Comparison of ENCODE assay signal across 13 mouse cellular contexts in the genomic region with DNA sequence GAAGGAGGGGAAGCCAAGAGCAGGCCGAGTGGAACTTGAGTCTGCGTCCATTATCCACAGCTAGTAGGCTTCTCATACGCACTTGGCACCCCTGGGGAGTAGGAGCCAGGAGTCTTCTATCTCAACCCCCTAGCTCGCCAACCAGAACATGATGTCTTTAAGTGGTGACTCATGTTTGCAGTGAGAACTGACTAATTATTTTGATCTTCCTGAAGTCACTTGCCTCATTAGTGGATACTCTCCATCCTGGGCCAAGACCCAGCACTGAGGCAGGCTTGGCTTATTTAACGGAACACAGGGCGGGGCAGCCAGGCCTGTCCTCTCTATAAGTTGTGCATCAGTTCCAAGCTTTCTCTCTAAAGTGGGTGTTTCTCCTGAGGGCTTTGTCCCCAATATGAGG.
DNase-seq lines count a peak whose midpoint lies in the region; ATAC-seq and TF ChIP-seq lines count a peak whose summit lies in the region.
"Had no signal": no experiment of that assay in that cellular context is flagged by ENCODE, and none has a peak within 500 bp of the region (broad histone marks: within the 10 kb centered on the region; RNA-seq: fewer than 3 reads in every experiment).

No protein-coding gene starts in this region.

- H3K4me2 ChIP-seq in heart, embryonic 12.5 days = no peak overlapping the region
- H3K4me2 ChIP-seq in heart, embryonic 15.5 days = no peak overlapping the region
- no peak overlapping the region for H3K4me2 ChIP-seq in forebrain, embryonic 13.5 days
- H3K4me2 ChIP-seq: kidney, embryonic 15.5 days; lung, embryonic 15.5 days; midbrain, embryonic 15.5 days had no signal

- WGBS in heart, embryonic 12.5 days = 82% methylated on average over 6 of the region's 6 CpGs
- WGBS in heart, embryonic 15.5 days = 75% methylated on average over 6 of the region's 6 CpGs
- WGBS in forebrain, embryonic 13.5 days = 86% methylated on average over 6 of the region's 6 CpGs

- in situ Hi-C loops in Patski (cut with MboI; ENCODE audit: low pct_unique_long_range_greater_than_20kb) = no loop called here

- CTCF ChIA-PET in Patski (lab: Charles Lee) = no interaction called here

- no peak overlapping the region for H3K27ac ChIP-seq in heart, embryonic 12.5 days (ENCODE audit: poor library complexity, severe bottlenecking)
- 0 out of 2 replicates have a peak overlapping the region, but pooled peaks have one; percentile 7 for H3K27ac ChIP-seq in heart, embryonic 15.5 days
- no peak overlapping the region for H3K27ac ChIP-seq in forebrain, embryonic 13.5 days
- H3K27ac ChIP-seq: kidney, embryonic 15.5 days; lung, embryonic 15.5 days; midbrain, embryonic 15.5 days had no signal

- no peaks in the 10 kb centered on the region for H3K27me3 ChIP-seq in heart, embryonic 12.5 days (replicated peaks)
- no peaks in the 10 kb centered on the region for H3K27me3 ChIP-seq in Patski
- H3K27me3 ChIP-seq in heart, embryonic 15.5 days = no peaks in the 10 kb centered on the region
- no peaks in the 10 kb centered on the region for H3K27me3 ChIP-seq in forebrain, embryonic 13.5 days
- H3K27me3 ChIP-seq: kidney, embryonic 15.5 days; lung, embryonic 15.5 days; midbrain, embryonic 15.5 days had no signal

- no peaks in the 10 kb centered on the region for H3K36me3 ChIP-seq in heart, embryonic 12.5 days
- H3K36me3 ChIP-seq in heart, embryonic 15.5 days = no peaks in the 10 kb centered on the region
- H3K36me3 ChIP-seq in forebrain, embryonic 13.5 days (ENCODE audit: poor library complexity, severe bottlenecking) = no peaks in the 10 kb centered on the region
- H3K36me3 ChIP-seq: kidney, embryonic 15.5 days; lung, embryonic 15.5 days; midbrain, embryonic 15.5 days had no signal

- H3K9me3 ChIP-seq in heart, embryonic 12.5 days (replicated peaks) = no peaks in the 10 kb centered on the region
- H3K9me3 ChIP-seq in heart, embryonic 15.5 days (replicated peaks) = no peaks in the 10 kb centered on the region
- no peaks in the 10 kb centered on the region for H3K9me3 ChIP-seq in forebrain, embryonic 13.5 days (replicated peaks)
- H3K9me3 ChIP-seq: kidney, embryonic 15.5 days; lung, embryonic 15.5 days; midbrain, embryonic 15.5 days had no signal

- DNase-seq in heart, adult 18-20 months = peak; percentile 65 to 76
- DNase-seq in Patski (ENCODE audit: low read depth, low spot score) = peak; percentile 57
- DNase-seq in lung, postnatal 25 days (ENCODE audit: low spot score) = peak; percentile 35
- no peak for DNase-seq in cerebellum, adult 9-11 months
- no peak for DNase-seq in cerebellum, adult 11 months
- DNase-seq: liver had no signal

- H3K4me1 ChIP-seq in heart, embryonic 12.5 days (replicated peaks) = peaks cover 76% of the 10 kb centered on the region
- peaks cover 52% of the 10 kb centered on the region for H3K4me1 ChIP-seq in heart, embryonic 15.5 days (replicated peaks)
- no peaks in the 10 kb centered on the region for H3K4me1 ChIP-seq in forebrain, embryonic 13.5 days
- H3K4me1 ChIP-seq: midbrain, embryonic 15.5 days had no signal

- no peak for ATAC-seq in heart, embryonic 12.5 days (ENCODE audit: insufficient number of reproducible peaks, low FRiP score)
- ATAC-seq in Patski = peak; percentile 40
- no peak for ATAC-seq in heart, embryonic 15.5 days (replicated peaks; ENCODE audit: insufficient number of reproducible peaks, insufficient read depth, low FRiP score, low read depth)
- ATAC-seq in forebrain, embryonic 13.5 days = no peak
- ATAC-seq: forebrain, embryonic 16.5 days; midbrain, embryonic 15.5 days had no signal

- no peak overlapping the region for H3K4me3 ChIP-seq in heart, embryonic 12.5 days
- H3K4me3 ChIP-seq in heart, embryonic 15.5 days = no peak overlapping the region
- no peak overlapping the region for H3K4me3 ChIP-seq in forebrain, embryonic 13.5 days
- H3K4me3 ChIP-seq: kidney, embryonic 15.5 days; lung, embryonic 15.5 days; midbrain, embryonic 15.5 days had no signal

- POLR2A ChIA-PET in Patski (lab: Charles Lee) = no interaction called here

- no peak for TF ChIP-seq CTCF in Patski (IDR thresholded peaks at IDR 0.05)

- H3K9ac ChIP-seq in heart, embryonic 12.5 days = no peak overlapping the region
- H3K9ac ChIP-seq in heart, embryonic 15.5 days = no peak overlapping the region
- no peak overlapping the region for H3K9ac ChIP-seq in forebrain, embryonic 13.5 days
- H3K9ac ChIP-seq: kidney, embryonic 15.5 days; lung, embryonic 15.5 days; midbrain, embryonic 15.5 days had no signal

Comparison
In these comparisons a context has a peak if more than half of its experiments do, and no peak if none do; other contexts are left out.
1. DNase-seq: peak in heart, adult 18-20 months (2 of 2), Patski (single experiment) and lung, postnatal 25 days (single experiment); none in cerebellum, adult 9-11 months (single experiment) and cerebellum, adult 11 months (single experiment).